Mouse (Mus musculus) MEL (cell line): ENCODE measurements at regions not wholly inside any gene's neighbourhood (a gene's known extent, or its start where the extent isn't known, plus 50 kb on each side); places are given as distances from the start of the nearest gene placed in this dataset.

Source experiments
- DNase-seq: peaks from one replicate; pipeline ENCODE4 v3.0.0; 2011; ENCODE audit warnings: low read depth, low spot score
- H3K27ac ChIP-seq: 2 replicates; pipeline ENCODE4 v1.5.1; 2012; ENCODE audit warnings: low read depth, mild to moderate bottlenecking, control low read depth, low read length, moderate library complexity; ENCODE audit not compliant: control insufficient read depth
- H3K27me3 ChIP-seq, 2 experiments: fragments of 150-350 bp in 1 of 2; sonication (generic) in 1 of 2; 2 replicates each; pipeline ENCODE4 v1.6.1; 2012; ENCODE audit warnings: low read length in 2 of 2, mild to moderate bottlenecking in 2 of 2, improper control_type of control experiment in 1 of 2, moderate library complexity in 1 of 2; ENCODE audit not compliant: insufficient read depth in 2 of 2, control insufficient read depth in 1 of 2
- H3K36me3 ChIP-seq, 2 experiments: 2 replicates each; pipeline ENCODE4 v1.6.1; 2012 to 2014; ENCODE audit warnings: low read length in 2 of 2, improper control_type of control experiment in 1 of 2, inconsistent platforms in 1 of 2, mild to moderate bottlenecking in 1 of 2; ENCODE audit not compliant: insufficient read depth in 2 of 2, control insufficient read depth in 1 of 2
- H3K4me1 ChIP-seq, 2 experiments: fragments of 150-350 bp in 1 of 2; sonication (generic) in 1 of 2; 2 replicates each; pipeline ENCODE4 v1.6.1; 2012; ENCODE audit warnings: low read length in 2 of 2, improper control_type of control experiment in 1 of 2, mild to moderate bottlenecking in 1 of 2; ENCODE audit not compliant: insufficient read depth in 2 of 2, control insufficient read depth in 1 of 2
- H3K4me3 ChIP-seq, 2 experiments: fragments of 150-350 bp in 1 of 2; sonication (generic) in 1 of 2; 2 replicates each; pipeline ENCODE4 v1.5.1; 2012; ENCODE audit warnings: low read depth in 2 of 2, low read length in 2 of 2, mild to moderate bottlenecking in 2 of 2, moderate library complexity in 2 of 2, control low read depth in 1 of 2, improper control_type of control experiment in 1 of 2; ENCODE audit not compliant: control insufficient read depth in 1 of 2, insufficient read depth in 1 of 2
- H3K79me2 ChIP-seq: 2 replicates; pipeline ENCODE4 v1.6.1; 2012; ENCODE audit warnings: mild to moderate bottlenecking, low read length, moderate library complexity; ENCODE audit not compliant: control insufficient read depth, poor library complexity, insufficient read depth
- H3K9ac ChIP-seq: 2 replicates; pipeline ENCODE4 v1.6.1; 2012; ENCODE audit warnings: low read depth, mild to moderate bottlenecking, control low read depth, low read length, moderate library complexity; ENCODE audit not compliant: control insufficient read depth, poor library complexity, severe bottlenecking
- H3K9me3 ChIP-seq: fragments of 150-350 bp; sonication (generic); replicated peaks from 2 replicates; pipeline ENCODE4 v1.6.1; 2012; ENCODE audit warnings: mild to moderate bottlenecking, low read length, improper control_type of control experiment, moderate library complexity; ENCODE audit not compliant: insufficient read depth
- CHD1 ChIP-seq: IDR thresholded peaks from 2 replicates; pipeline ENCODE4 v1.6.1; 2012; ENCODE audit warnings: low read depth, mild to moderate bottlenecking, inconsistent platforms, low read length, improper control_type of control experiment
- EP300 ChIP-seq, 2 experiments: IDR thresholded peaks; 2 replicates each; pipeline ENCODE4 v1.6.1; 2011; ENCODE audit warnings: improper control_type of control experiment in 2 of 2, low read length in 2 of 2, low read depth in 1 of 2, mild to moderate bottlenecking in 1 of 2
- GATA1 ChIP-seq: IDR thresholded peaks from 2 replicates; pipeline ENCODE4 v1.6.1; 2011; ENCODE audit warnings: low read depth, low read length, improper control_type of control experiment
- HCFC1 ChIP-seq: IDR thresholded peaks from 2 replicates; pipeline ENCODE4 v1.6.1; 2012; ENCODE audit warnings: low read depth, mild to moderate bottlenecking, inconsistent platforms, low read length, improper control_type of control experiment, moderate library complexity
- JUND ChIP-seq: IDR thresholded peaks from 2 replicates; pipeline ENCODE4 v1.6.1; 2011; ENCODE audit warnings: low read depth, mild to moderate bottlenecking, improper control_type of control experiment, low read length
- KAT2A ChIP-seq: conservative IDR thresholded peaks from 2 replicates; pipeline ENCODE4 v1.6.1; 2012; ENCODE audit warnings: low read depth, low read length, improper control_type of control experiment, inconsistent platforms
- MAFK ChIP-seq: IDR thresholded peaks from 2 replicates; pipeline ENCODE4 v1.6.1; 2011; ENCODE audit warnings: low read depth, mild to moderate bottlenecking, low read length, improper control_type of control experiment, borderline replicate concordance
- MAX ChIP-seq: IDR thresholded peaks from 2 replicates; pipeline ENCODE4 v1.6.1; 2011; ENCODE audit warnings: low read length, improper control_type of control experiment
- MAZ ChIP-seq: IDR thresholded peaks from 2 replicates; pipeline ENCODE4 v1.6.1; 2012; ENCODE audit warnings: low read depth, mild to moderate bottlenecking, inconsistent platforms, low read length, improper control_type of control experiment
- MXI1 ChIP-seq: IDR thresholded peaks from 2 replicates; pipeline ENCODE4 v1.6.1; 2011; ENCODE audit warnings: mild to moderate bottlenecking, low read depth, low read length, improper control_type of control experiment
- MYB ChIP-seq: IDR thresholded peaks from 2 replicates; pipeline ENCODE4 v1.6.1; 2011; ENCODE audit warnings: mild to moderate bottlenecking, low read depth, low read length, improper control_type of control experiment
- NRF1 ChIP-seq: IDR thresholded peaks from 2 replicates; pipeline ENCODE4 v1.6.1; 2014; ENCODE audit warnings: low read depth, mild to moderate bottlenecking, inconsistent platforms, low read length, improper control_type of control experiment, moderate library complexity; ENCODE audit not compliant: poor library complexity, insufficient read depth, severe bottlenecking
- POLR2AphosphoS2 ChIP-seq: IDR thresholded peaks from 2 replicates; pipeline ENCODE4 v1.6.1; 2011; ENCODE audit warnings: low read length, improper control_type of control experiment
- RAD21 ChIP-seq: IDR thresholded peaks from 2 replicates; pipeline ENCODE4 v1.6.1; 2011; ENCODE audit warnings: mild to moderate bottlenecking, low read depth, low read length, improper control_type of control experiment
- TBP ChIP-seq: IDR thresholded peaks from 2 replicates; pipeline ENCODE4 v1.8.0; 2011; ENCODE audit warnings: low read depth, low read length, improper control_type of control experiment
- USF1 ChIP-seq: IDR thresholded peaks from 2 replicates; pipeline ENCODE4 v1.6.1; 2014; ENCODE audit warnings: low read depth, mild to moderate bottlenecking, inconsistent platforms, low read length, improper control_type of control experiment, moderate library complexity
- USF2 ChIP-seq, 2 experiments: IDR thresholded peaks; 2 replicates each; pipeline ENCODE4 v1.6.1; 2011 to 2012; ENCODE audit warnings: improper control_type of control experiment in 2 of 2, low read length in 2 of 2, borderline replicate concordance in 1 of 2, inconsistent platforms in 1 of 2, low read depth in 1 of 2, mild to moderate bottlenecking in 1 of 2; ENCODE audit not compliant: insufficient read depth in 1 of 2

- Histone ChIP-seq H3K4me1 (no peaks in the 10 kb centered on the region), H3K4me3 (no peak overlapping the region), H3K36me3 (no peaks in the 10 kb centered on the region), H3K9ac (no peak overlapping the region), H3K27ac (no peak overlapping the region), H3K79me2 (no peaks in the 10 kb centered on the region), H3K9me3 (no peaks in the 10 kb centered on the region), H3K27me3 (peaks cover 2 to 5% of the 10 kb centered on the region in 2 experiments; a peak in 3 of 4 replicates)
- no peak for TF ChIP-seq EP300 (IDR thresholded peaks at IDR 0.05; ENCODE audit: low read depth in 1 of 2, low read length in 2 of 2)
- no peak for TF ChIP-seq MAX
- no peak for DNase-seq
Measured at GRCm38 (mm10) chr15:59174893-59175531, 285.9 kb downstream of the Gm49356 start.

GRCm38 (mm10) chr15:59180076-59180475, 291.0 kb downstream of the Gm49356 start:
- peaks cover 0 to 2% of the 10 kb centered on the region in 2 experiments; a peak in 2 of 4 replicates for H3K27me3 ChIP-seq
- H3K4me1 ChIP-seq, result no peaks in the 10 kb centered on the region
- no peaks in the 10 kb centered on the region for H3K9me3 ChIP-seq
- no peak for TF ChIP-seq MAX
- TF ChIP-seq TBP, result no peak
- TF ChIP-seq USF1, result no peak
- H3K79me2 ChIP-seq, result no peaks in the 10 kb centered on the region
- H3K27ac ChIP-seq, result no peak overlapping the region
- no peak for DNase-seq
- H3K4me3 ChIP-seq, result no peak overlapping the region
- H3K36me3 ChIP-seq, result no peaks in the 10 kb centered on the region
- no peak overlapping the region for H3K9ac ChIP-seq

- Histone ChIP-seq H3K27ac (no peak overlapping the region), H3K27me3 (no peaks in the 10 kb centered on the region; a peak in 1 of 4 replicates), H3K79me2 (no peaks in the 10 kb centered on the region), H3K4me1 (no peaks in the 10 kb centered on the region), H3K9ac (no peak overlapping the region), H3K4me3 (no peak overlapping the region), H3K9me3 (no peaks in the 10 kb centered on the region), H3K36me3 (no peaks in the 10 kb centered on the region)
- no peak for DNase-seq
- no peak for TF ChIP-seq CHD1
- no peak for TF ChIP-seq GATA1
- no peak for TF ChIP-seq KAT2A
- TF ChIP-seq MYB, result no peak
- no peak for TF ChIP-seq NRF1
- TF ChIP-seq POLR2AphosphoS2, result no peak
- no peak for TF ChIP-seq RAD21
- no peak for TF ChIP-seq HCFC1
- no peak for TF ChIP-seq TBP
- no peak for TF ChIP-seq USF2 (IDR thresholded peaks at IDR 0.05; ENCODE audit: borderline replicate concordance in 1 of 2, insufficient read depth in 1 of 2, low read depth in 1 of 2, low read length in 2 of 2)
- TF ChIP-seq MAZ, result no peak
- TF ChIP-seq EP300 (IDR thresholded peaks at IDR 0.05; ENCODE audit: low read depth in 1 of 2, low read length in 2 of 2), result no peak
- no peak for TF ChIP-seq JUND
- TF ChIP-seq MXI1, result no peak
- TF ChIP-seq MAFK, result no peak
Measured at GRCm38 (mm10) chr15:59184461-59184860, 295.4 kb downstream of the Gm49356 start.
